Mouse (Mus musculus) limb, embryonic 10.5 days (tissue): ENCODE results near the gene Nosip. TPM values are rescaled to one million over a fixed set of nuclear protein-coding genes. Genes with fewer than 3 reads are reported as not detected.

ENCODE experiments used
- DNase-seq: peaks from one replicate; pipeline ENCODE4 v3.0.0-alpha.2; 2017; ENCODE audit warnings: low spot score
- H3K27ac ChIP-seq: fragments of 300-500 bp; sonication (generic); 2 replicates; pipeline ENCODE4 v1.5.1; 2016; ENCODE audit warnings: mild to moderate bottlenecking
- H3K27me3 ChIP-seq: fragments of 300-500 bp; sonication (generic); 2 replicates; pipeline ENCODE4 v1.6.1; 2016; ENCODE audit warnings: low read depth, mild to moderate bottlenecking; ENCODE audit not compliant: poor library complexity, severe bottlenecking
- H3K36me3 ChIP-seq: fragments of 300-500 bp; sonication (generic); 2 replicates; pipeline ENCODE4 v1.6.1; 2016; ENCODE audit warnings: mild to moderate bottlenecking, moderate library complexity
- H3K4me1 ChIP-seq: fragments of 300-500 bp; sonication (generic); 2 replicates; pipeline ENCODE4 v1.6.1; 2016
- H3K4me3 ChIP-seq: fragments of 300-500 bp; sonication (generic); 2 replicates; pipeline ENCODE4 v1.5.1; 2016; ENCODE audit warnings: mild to moderate bottlenecking, moderate library complexity
- H3K9me3 ChIP-seq: fragments of 300-500 bp; sonication (generic); replicated peaks from 2 replicates; pipeline ENCODE4 v1.6.1; 2016; ENCODE audit warnings: mild to moderate bottlenecking
- WGBS: fragments of 180-500 bp; shearing (Covaris S2); methylation state at CpG from one replicate; pipeline ENCODE4 v1.1.7; 2016; 5-methylcytosine and 5-hydroxymethylcytosine counted together
- polyA plus RNA-seq: library from polyadenylated mRNA; unstranded; fragments of >200 nt; fragmentation: Nextera tagmentation; extraction: Ambion mirVana; gene quantifications from 2 replicates; pipeline ENCODE4 v1.2.1, GENCODE M21; 2016

The Nosip gene
- polyA plus RNA-seq, 1 experiment from 2014 or later, result 80.4 TPM

- H3K27ac ChIP-seq, result 0 out of 2 replicates have a peak overlapping the region, but pooled peaks have one; percentile 15
- no peaks in the 10 kb centered on the region for H3K9me3 ChIP-seq
- 89% methylated on average over 15 of the region's 15 CpGs for WGBS
- H3K4me3 ChIP-seq, result no peak overlapping the region
- no peak for DNase-seq
- peaks cover 14% of the 10 kb centered on the region for H3K4me1 ChIP-seq
- peaks cover 5% of the 10 kb centered on the region; the same call in 1 of the 2 replicates for H3K27me3 ChIP-seq
- peaks cover 35% of the 10 kb centered on the region for H3K36me3 ChIP-seq
These were observed 37.7 kb upstream of the Nosip start for GRCm38 (mm10) chr7:45024281-45025248.

- Histone ChIP-seq H3K36me3 (peaks cover 46% of the 10 kb centered on the region), H3K4me3 (no peak overlapping the region), H3K9me3 (no peaks in the 10 kb centered on the region), H3K4me1 (0 out of 2 replicates have a peak, but pooled peaks cover 5% of the 10 kb centered on the region), H3K27ac (no peak overlapping the region), H3K27me3 (no peaks in the 10 kb centered on the region)
- 74% methylated on average over 8 of the region's 8 CpGs for WGBS
- no peak for DNase-seq
These were observed 36.5 kb upstream of the Nosip start for GRCm38 (mm10) chr7:45025601-45026220.

GRCm38 (mm10) chr7:45026256-45026655 is 36.0 kb upstream of the Nosip start:
- no peaks in the 10 kb centered on the region for H3K27me3 ChIP-seq
- H3K36me3 ChIP-seq, result peaks cover 52% of the 10 kb centered on the region
- H3K9me3 ChIP-seq, result no peaks in the 10 kb centered on the region
- no peak overlapping the region for H3K4me3 ChIP-seq
- 0 out of 2 replicates have a peak, but pooled peaks cover under 1% of the 10 kb centered on the region for H3K4me1 ChIP-seq
- no peak for DNase-seq
- no peak overlapping the region for H3K27ac ChIP-seq
- WGBS, result 75% methylated on average over 2 of the region's 2 CpGs

- no peak for DNase-seq
- WGBS, result 90% methylated on average over 9 of the region's 9 CpGs
- Histone ChIP-seq H3K27ac (no peak overlapping the region), H3K9me3 (no peaks in the 10 kb centered on the region), H3K36me3 (peaks cover 67% of the 10 kb centered on the region), H3K4me3 (no peak overlapping the region), H3K4me1 (no peaks in the 10 kb centered on the region), H3K27me3 (no peaks in the 10 kb centered on the region)
These were observed 34.5 kb upstream of the Nosip start for GRCm38 (mm10) chr7:45027761-45028160.

GRCm38 (mm10) chr7:45028351-45028750 is 33.9 kb upstream of the Nosip start:
- Histone ChIP-seq H3K4me1 (no peaks in the 10 kb centered on the region), H3K27ac (no peak overlapping the region), H3K4me3 (no peak overlapping the region), H3K9me3 (no peaks in the 10 kb centered on the region), H3K27me3 (no peaks in the 10 kb centered on the region), H3K36me3 (peaks cover 73% of the 10 kb centered on the region)
- DNase-seq, result no peak
- 92% methylated on average over 11 of the region's 11 CpGs for WGBS

GRCm38 (mm10) chr7:45029995-45030394 is 32.2 kb upstream of the Nosip start:
- Histone ChIP-seq H3K36me3 (peaks cover 87% of the 10 kb centered on the region), H3K9me3 (no peaks in the 10 kb centered on the region), H3K27ac (no peak overlapping the region), H3K4me3 (no peak overlapping the region), H3K27me3 (no peaks in the 10 kb centered on the region), H3K4me1 (no peaks in the 10 kb centered on the region)
- 97% methylated on average over 6 of the region's 6 CpGs for WGBS
- no peak for DNase-seq

- peaks cover 96% of the 10 kb centered on the region for H3K36me3 ChIP-seq
- 96% methylated on average over 8 of the region's 8 CpGs for WGBS
- DNase-seq, result no peak
- H3K27ac ChIP-seq, result no peak overlapping the region
- no peaks in the 10 kb centered on the region for H3K27me3 ChIP-seq
- no peaks in the 10 kb centered on the region for H3K9me3 ChIP-seq
- no peak overlapping the region for H3K4me3 ChIP-seq
- H3K4me1 ChIP-seq, result no peaks in the 10 kb centered on the region
These were observed 31.4 kb upstream of the Nosip start for GRCm38 (mm10) chr7:45030857-45031256.

GRCm38 (mm10) chr7:45033722-45034359 is 28.4 kb upstream of the Nosip start:
- no peak for DNase-seq
- Histone ChIP-seq H3K9me3 (no peaks in the 10 kb centered on the region), H3K27me3 (no peaks in the 10 kb centered on the region), H3K36me3 (peaks cover 100% of the 10 kb centered on the region), H3K4me3 (no peak overlapping the region), H3K27ac (no peak overlapping the region), H3K4me1 (no peaks in the 10 kb centered on the region)
- WGBS, result 97% methylated on average over 19 of the region's 19 CpGs

- Histone ChIP-seq H3K27ac (no peak overlapping the region), H3K27me3 (no peaks in the 10 kb centered on the region), H3K4me3 (no peak overlapping the region), H3K9me3 (no peaks in the 10 kb centered on the region), H3K36me3 (peaks cover 100% of the 10 kb centered on the region), H3K4me1 (no peaks in the 10 kb centered on the region)
- no peak for DNase-seq
- WGBS, result 96% methylated on average over 3 of the region's 3 CpGs
These were observed 26.6 kb upstream of the Nosip start for GRCm38 (mm10) chr7:45035631-45036030.

GRCm38 (mm10) chr7:45036702-45037101 is 25.5 kb upstream of the Nosip start:
- peaks cover 100% of the 10 kb centered on the region for H3K36me3 ChIP-seq
- WGBS, result 92% methylated on average over 11 of the region's 11 CpGs
- no peaks in the 10 kb centered on the region for H3K4me1 ChIP-seq
- no peaks in the 10 kb centered on the region for H3K27me3 ChIP-seq
- H3K27ac ChIP-seq, result no peak overlapping the region
- H3K4me3 ChIP-seq, result no peak overlapping the region
- H3K9me3 ChIP-seq, result no peaks in the 10 kb centered on the region
- DNase-seq, result no peak

- Histone ChIP-seq H3K9me3 (no peaks in the 10 kb centered on the region), H3K4me1 (no peaks in the 10 kb centered on the region), H3K4me3 (no peak overlapping the region), H3K27ac (no peak overlapping the region), H3K36me3 (peaks cover 100% of the 10 kb centered on the region), H3K27me3 (no peaks in the 10 kb centered on the region)
- DNase-seq, result peak; percentile 71
- 73% methylated on average over 7 of the region's 7 CpGs for WGBS
These were observed 24.4 kb upstream of the Nosip start for GRCm38 (mm10) chr7:45037720-45038361.

GRCm38 (mm10) chr7:45038411-45038810 is 23.8 kb upstream of the Nosip start:
- H3K9me3 ChIP-seq, result no peaks in the 10 kb centered on the region
- H3K27ac ChIP-seq, result no peak overlapping the region
- peaks cover 100% of the 10 kb centered on the region for H3K36me3 ChIP-seq
- DNase-seq, result no peak
- H3K4me1 ChIP-seq, result no peaks in the 10 kb centered on the region
- H3K27me3 ChIP-seq, result no peaks in the 10 kb centered on the region
- H3K4me3 ChIP-seq, result no peak overlapping the region
- WGBS, result 94% methylated on average over 9 of the region's 9 CpGs
